Mouse (Mus musculus) frontal cortex, adult 2 months (tissue): Measurements from ENCODE around the gene Ifna12. TPM values are rescaled to one million over a fixed set of nuclear protein-coding genes. Genes with fewer than 3 reads are reported as not detected.
"Not testable (repeated sequence)": the region's sequence is repeated elsewhere in the genome, so short reads cannot be mapped to it uniquely, and the experiment has no call there.

ENCODE experiments used
- DNase-seq, 2 experiments: peaks; one replicate each; pipeline ENCODE4 v3.0.0; 2022; ENCODE audit warnings: low spot score in 1 of 2; ENCODE audit errors: extremely low spot score in 1 of 2
- polyA plus RNA-seq: library from polyadenylated mRNA; depleted of rRNA; stranded (reverse); fragments of >200 nt; gene quantifications from 2 replicates; pipeline ENCODE4 v1.2.3, GENCODE M21; 2012; rRNA removed

Ifna12 gene
- not detected in 2 replicates for polyA plus RNA-seq

DNA sequence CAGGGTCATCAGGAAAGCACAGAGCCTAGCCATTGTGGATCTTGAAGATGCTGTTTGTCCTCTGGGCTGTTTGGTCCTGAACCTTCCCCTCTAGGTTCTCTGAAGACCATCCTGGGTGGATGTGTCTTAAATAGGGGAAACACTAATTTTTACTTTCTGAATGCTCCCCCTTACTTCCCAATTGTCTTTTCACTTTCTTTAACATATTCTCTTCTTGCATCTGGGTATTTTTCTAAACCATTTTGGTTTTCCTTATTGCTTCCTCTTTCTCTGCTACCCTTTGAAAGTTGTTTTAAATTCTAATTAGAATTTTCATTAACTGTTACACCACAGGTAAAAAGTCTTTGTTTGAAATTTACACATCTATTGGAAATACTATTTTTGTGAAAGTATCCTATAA lies at the start of gene Ifna12:
Ifna12 (minus strand) TSS at position 101 of the 400 bp plus-strand sequence.
- no peak for DNase-seq

- no peak for DNase-seq
Observed at GRCm38 (mm10) chr4:88644359-88644758, 41.2 kb upstream of the Ifna12 start, which contains the start of gene Ifna13. Gene Ifna13, minus strand, starts transcription at chr4:88644459.

DNA sequence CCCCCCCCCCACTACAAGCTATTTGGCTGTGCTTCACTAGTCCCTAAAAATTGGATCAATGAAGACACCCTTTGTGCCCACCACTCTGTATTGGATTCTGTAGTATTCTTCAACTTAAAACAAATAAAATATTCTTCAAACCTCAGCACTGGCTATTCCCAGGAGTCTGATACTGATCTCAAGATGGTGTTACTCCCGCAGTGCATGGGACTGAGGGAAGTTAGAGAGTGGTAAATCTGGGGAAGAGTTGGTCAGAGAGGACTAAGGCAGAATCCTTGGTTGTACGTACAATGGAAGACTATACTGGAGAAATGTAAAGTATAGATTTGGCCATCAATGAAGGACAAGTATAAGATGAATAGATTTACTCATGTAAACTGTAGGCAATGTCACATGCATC lies 39.4 kb upstream of the Ifna12 start:
- DNase-seq: no peak

- peak; percentile 22 to 93 for DNase-seq
Observed at GRCm38 (mm10) chr4:88641077-88641831, 38.1 kb upstream of the Ifna12 start.

GRCm38 (mm10) chr4:88640704-88641076 lies 37.5 kb upstream of the Ifna12 start:
- no peak for DNase-seq

- DNase-seq: no peak
Observed at GRCm38 (mm10) chr4:88634311-88634710, 31.1 kb upstream of the Ifna12 start, which contains the start of gene C87499. Gene C87499, minus strand, starts transcription at chr4:88634411.

DNA sequence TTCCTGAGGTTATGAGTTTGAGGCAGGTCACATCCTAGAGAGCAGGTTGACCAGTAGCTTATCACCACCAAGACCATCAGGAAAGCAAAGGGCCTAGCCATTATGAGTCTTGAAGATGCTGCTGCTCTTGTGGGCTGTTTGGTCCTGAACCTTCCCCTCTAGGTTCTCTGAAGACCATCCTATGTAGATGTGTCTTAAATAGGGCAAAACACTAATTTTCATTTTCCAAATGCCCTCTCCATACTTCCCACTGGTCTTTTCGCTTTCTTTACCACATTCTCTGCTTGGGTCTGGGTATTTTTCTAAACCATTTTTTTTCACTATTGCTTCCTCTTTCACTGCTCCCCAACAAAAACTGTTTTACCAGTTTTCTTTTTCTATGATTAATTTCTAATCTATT lies 10.9 kb downstream of the Ifna12 start, which contains the start of gene Ifna9:
Ifna9 (minus strand) TSS at position 101 of the 400 bp plus-strand sequence.
- DNase-seq: no peak

- DNase-seq: no peak
Observed at GRCm38 (mm10) chr4:88571698-88572097, 31.5 kb downstream of the Ifna12 start, which contains the start of gene Ifna14. Gene Ifna14, minus strand, starts transcription at chr4:88571798.

DNA sequence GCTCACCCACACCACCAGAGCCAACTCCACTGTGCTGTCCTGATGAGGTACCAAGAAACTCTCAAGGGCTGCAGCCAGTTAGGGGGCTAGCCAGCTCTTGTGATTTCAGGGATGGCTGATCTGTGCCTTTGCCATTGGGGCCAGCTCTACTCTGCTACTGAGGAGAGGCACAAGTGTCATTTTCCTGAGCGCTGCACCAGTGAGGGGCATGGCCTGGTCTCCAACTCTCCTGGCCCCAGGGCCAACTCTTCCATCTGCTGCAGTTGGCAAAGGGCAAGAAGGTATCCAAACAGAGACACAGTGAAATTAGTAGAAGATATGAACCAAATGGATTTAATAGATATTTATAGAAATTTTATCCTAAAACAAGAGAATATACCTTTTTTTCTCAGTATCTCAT lies 41.4 kb downstream of the Ifna12 start:
- no peak for DNase-seq

DNA sequence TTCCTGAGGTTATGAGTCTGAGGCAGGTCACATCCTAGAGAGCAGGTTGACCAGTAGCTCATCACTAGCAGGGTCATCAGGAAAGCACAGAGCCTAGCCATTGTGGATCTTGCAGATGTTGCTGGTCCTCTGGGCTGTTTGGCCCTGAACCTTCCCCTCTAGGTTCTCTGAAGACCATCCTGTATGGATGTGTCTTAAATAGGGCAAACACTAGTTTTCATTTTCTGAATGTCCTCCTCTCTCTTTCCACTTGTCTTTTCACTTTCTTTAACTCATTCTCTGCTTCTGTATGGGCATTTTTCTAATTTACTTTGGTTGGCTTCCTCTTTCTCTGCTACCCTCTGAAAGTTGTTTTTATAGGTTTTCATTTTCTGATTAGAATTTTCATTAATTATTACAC lies 45.0 kb downstream of the Ifna12 start, which contains the start of gene Ifna15:
Ifna15 (minus strand) TSS at position 101 of the 400 bp plus-strand sequence.
- not testable (repeated sequence) for DNase-seq

Other genes with a start within 250 kb of the Ifna12 start
- 1.2 and 1.8 TPM in 2 replicates for gene Hacd4, start 164.4 kb downstream of the Ifna12 start, polyA plus RNA-seq
- not detected in 2 replicates for gene Ifnb1, start 80.6 kb downstream of the Ifna12 start, polyA plus RNA-seq
- gene Ifna15, start 45.1 kb downstream of the Ifna12 start, polyA plus RNA-seq: not detected in 2 replicates
- not detected in 2 replicates for gene Ifna14, start 31.6 kb downstream of the Ifna12 start, polyA plus RNA-seq
- not detected in 2 replicates for gene Ifna9, start 11.0 kb downstream of the Ifna12 start, polyA plus RNA-seq
- not detected in 2 replicates for gene C87499, start 31.0 kb upstream of the Ifna12 start, polyA plus RNA-seq
- gene Ifna13, start 41.1 kb upstream of the Ifna12 start, polyA plus RNA-seq: not detected in 2 replicates
- not detected in 2 replicates for gene Ifna16, start 73.5 kb upstream of the Ifna12 start, polyA plus RNA-seq
- gene Ifna2, start 80.5 kb upstream of the Ifna12 start, polyA plus RNA-seq: not detected in 2 replicates
- not detected in 2 replicates for gene Ifnab, start 88.0 kb upstream of the Ifna12 start, polyA plus RNA-seq
- 0.80 and 1.0 TPM in 2 replicates for gene Gm26566, start 118.4 kb upstream of the Ifna12 start, polyA plus RNA-seq
- gene Klhl9, start 119.1 kb upstream of the Ifna12 start, polyA plus RNA-seq: 43.0 and 47.0 TPM in 2 replicates
- gene Gm13271, start 151.5 kb upstream of the Ifna12 start, polyA plus RNA-seq: not detected in 2 replicates
- not detected in 2 replicates for gene Gm13283, start 156.7 kb upstream of the Ifna12 start, polyA plus RNA-seq
- not detected in 2 replicates for gene Gm13290, start 170.5 kb upstream of the Ifna12 start, polyA plus RNA-seq
- not detected in 2 replicates for gene Gm13289, start 173.5 kb upstream of the Ifna12 start, polyA plus RNA-seq
- not detected in 2 replicates for gene Gm13272, start 176.5 kb upstream of the Ifna12 start, polyA plus RNA-seq
- gene Ifnz, start 178.8 kb upstream of the Ifna12 start, polyA plus RNA-seq: not detected in 2 replicates
- not detected in 2 replicates for gene Gm13276, start 182.3 kb upstream of the Ifna12 start, polyA plus RNA-seq
- gene Gm13277, start 185.3 kb upstream of the Ifna12 start, polyA plus RNA-seq: not detected in 2 replicates
- not detected in 2 replicates for gene Gm13278, start 188.2 kb upstream of the Ifna12 start, polyA plus RNA-seq
- gene Gm13275, start 191.1 kb upstream of the Ifna12 start, polyA plus RNA-seq: not detected in 2 replicates
- not detected in 2 replicates for gene Gm13279, start 194.0 kb upstream of the Ifna12 start, polyA plus RNA-seq
- gene Gm13285, start 196.3 kb upstream of the Ifna12 start, polyA plus RNA-seq: not detected in 2 replicates
- gene Gm13287, start 199.9 kb upstream of the Ifna12 start, polyA plus RNA-seq: not detected in 2 replicates
- not detected in 2 replicates for gene Gm13288, start 202.2 kb upstream of the Ifna12 start, polyA plus RNA-seq
- gene Ifna7, start 212.9 kb upstream of the Ifna12 start, polyA plus RNA-seq: not detected in 2 replicates
- not detected in 2 replicates for gene Ifna11, start 216.6 kb upstream of the Ifna12 start, polyA plus RNA-seq
- not detected in 2 replicates for gene Ifna6, start 224.0 kb upstream of the Ifna12 start, polyA plus RNA-seq
- not detected in 2 replicates for gene Ifna5, start 232.1 kb upstream of the Ifna12 start, polyA plus RNA-seq
- gene Ifna4, start 238.5 kb upstream of the Ifna12 start, polyA plus RNA-seq: not detected in 2 replicates
- gene Ifna1, start 246.7 kb upstream of the Ifna12 start, polyA plus RNA-seq: not detected in 2 replicates